Mouse (Mus musculus) cerebellum, adult 9-10 months (tissue): ENCODE results near the gene Atp8b3.

Experiments used
- DNase-seq: peaks from one replicate; pipeline ENCODE4 v3.0.0; 2022

Atp8b3 gene

GRCm38 (mm10) chr10:80538710-80539394 lies at the start of gene Atp8b3:
TSS of gene Atp8b3 (minus strand) at chr10:80539124.
- DNase-seq = no peak

DNA sequence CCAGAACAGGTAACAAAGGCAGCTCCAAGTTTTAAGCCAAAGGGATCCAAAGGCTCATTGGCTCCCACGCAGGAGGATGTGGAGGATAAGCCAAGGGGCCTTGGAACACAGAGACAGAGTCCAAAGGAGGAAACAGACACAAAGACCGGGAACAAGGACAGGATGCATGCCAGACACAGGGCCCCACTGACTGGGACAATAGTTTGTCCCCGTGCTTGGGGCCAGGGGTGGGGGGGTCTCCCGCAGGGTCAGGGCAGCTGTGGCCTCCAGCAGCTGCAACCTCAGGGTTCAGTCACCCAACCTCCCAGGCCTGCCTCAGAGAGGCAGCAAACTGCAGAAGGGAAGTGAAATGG lies 48.4 kb upstream of the Atp8b3 start:
- DNase-seq = no peak

DNA sequence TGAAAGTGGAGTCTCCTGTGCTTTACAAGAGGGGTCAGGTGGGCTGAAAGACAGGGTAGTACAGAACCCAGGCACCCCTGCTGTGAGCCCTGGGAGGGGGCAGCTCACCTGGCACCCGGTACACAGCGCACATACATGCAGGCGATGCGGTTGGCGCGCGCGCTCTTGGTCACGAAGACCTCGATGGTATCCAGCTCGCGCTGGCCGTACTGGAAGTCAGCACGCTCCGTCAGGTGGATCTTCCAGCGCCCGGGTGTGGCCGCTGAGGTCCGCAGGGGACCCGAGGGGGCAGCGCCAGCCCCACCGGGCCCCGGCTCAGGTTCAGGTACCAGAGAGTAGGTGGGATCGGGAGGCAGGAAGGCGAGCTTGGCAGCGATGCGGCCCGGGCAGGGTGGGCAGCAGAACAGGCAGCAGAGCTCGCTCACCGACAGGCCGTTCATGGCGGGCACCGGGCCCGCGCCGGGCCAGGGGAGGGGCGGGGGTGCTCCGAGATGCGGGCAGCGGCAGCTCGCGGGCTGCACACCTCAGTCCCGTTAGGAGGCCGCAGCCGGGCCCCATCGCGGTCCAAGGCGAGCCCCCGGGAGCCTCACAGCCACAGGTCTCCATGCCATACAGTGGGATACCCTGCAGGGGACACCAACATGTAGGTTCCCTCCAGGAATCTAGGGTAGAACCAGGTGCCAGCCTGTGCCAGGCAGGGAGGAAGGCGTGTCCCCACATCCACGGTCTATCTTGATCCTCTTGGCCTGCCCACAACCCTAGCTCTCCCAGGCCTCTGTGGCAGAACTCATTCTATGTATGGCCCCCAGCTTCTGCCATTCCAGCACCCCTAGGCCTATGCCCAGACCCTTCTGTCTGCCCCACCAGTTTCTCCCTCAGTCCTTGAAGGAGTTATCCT lies 47.7 kb upstream of the Atp8b3 start:
- no peak for DNase-seq

- DNase-seq = no peak
Observed at GRCm38 (mm10) chr10:80585581-80585980, 46.7 kb upstream of the Atp8b3 start.

- no peak for DNase-seq
Observed at GRCm38 (mm10) chr10:80584642-80585552, 46.0 kb upstream of the Atp8b3 start.

DNA sequence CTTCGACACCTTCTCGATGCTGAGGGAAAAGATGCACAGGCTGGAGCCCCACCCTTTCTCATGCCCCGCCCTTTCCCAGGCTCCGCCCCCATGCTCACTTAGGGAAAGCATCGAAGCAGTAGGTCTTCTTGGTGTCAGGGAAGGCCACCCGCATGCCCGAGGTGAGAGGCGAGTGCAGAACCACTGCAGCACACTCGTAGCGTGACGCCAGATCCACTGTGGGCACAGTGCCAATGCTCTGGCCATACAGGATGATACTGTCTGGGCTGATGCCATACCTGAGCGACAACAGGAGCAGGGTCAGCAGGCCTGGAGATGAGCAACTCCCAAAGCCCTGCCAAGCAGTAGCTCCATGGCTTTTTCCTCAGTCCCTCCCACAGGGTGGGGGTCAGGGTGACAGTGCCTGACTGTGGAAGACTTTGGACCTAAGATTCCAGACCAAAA lies 45.1 kb upstream of the Atp8b3 start:
- DNase-seq = no peak

GRCm38 (mm10) chr10:80583047-80583446 lies 44.1 kb upstream of the Atp8b3 start:
- DNase-seq = no peak

DNA sequence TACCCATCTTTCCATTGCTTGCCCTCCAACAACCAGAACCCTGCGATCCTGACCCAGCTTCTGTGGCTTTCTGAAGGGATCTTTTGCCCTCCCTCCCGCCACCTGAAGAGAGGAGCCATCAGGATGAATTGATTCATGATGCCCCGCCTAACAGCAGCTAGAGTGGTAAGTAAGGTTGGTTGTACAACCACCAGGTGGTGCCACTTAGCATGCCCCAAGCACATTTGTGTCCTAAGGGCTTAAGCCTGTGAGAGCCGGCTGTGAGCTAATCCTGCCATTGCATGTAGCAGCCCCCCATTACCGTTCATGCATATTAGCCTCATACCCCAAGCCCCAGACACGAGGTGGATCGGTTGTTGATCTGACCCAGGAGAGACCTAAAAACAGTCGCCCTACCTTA lies 40.0 kb upstream of the Atp8b3 start:
- peak; percentile 79 for DNase-seq

DNA sequence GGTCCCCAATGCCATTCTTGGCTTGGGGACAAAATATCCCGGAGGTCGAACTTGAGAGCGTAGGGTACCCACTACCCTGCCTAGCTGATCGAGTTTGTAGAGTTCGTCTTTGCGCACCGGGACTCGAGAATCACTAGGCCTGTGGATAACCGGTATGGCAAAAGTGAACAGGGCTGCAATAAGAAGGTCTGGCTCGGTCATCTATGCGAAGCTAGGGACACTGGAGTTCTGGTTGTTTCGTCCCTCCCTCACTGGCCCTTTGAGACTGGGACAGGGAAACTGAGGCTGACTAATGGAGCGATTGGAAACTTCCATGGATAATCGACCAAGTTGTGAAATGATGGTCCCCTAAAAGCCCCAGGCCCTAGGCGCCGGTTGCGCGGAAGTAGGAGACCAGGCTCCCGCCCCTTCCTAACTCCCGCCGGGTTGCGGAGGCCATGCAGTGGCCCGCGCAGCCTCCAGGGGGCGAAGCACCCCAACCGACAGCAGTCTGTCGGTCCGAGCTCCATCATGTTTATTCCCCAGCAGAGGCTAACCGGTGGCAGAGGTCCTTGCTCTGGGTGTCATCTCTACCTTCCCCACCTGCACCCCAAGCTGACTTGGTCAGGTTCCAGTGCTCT lies 39.3 kb upstream of the Atp8b3 start:
- peak; percentile 80 for DNase-seq

- peak; percentile 90 for DNase-seq
Observed at GRCm38 (mm10) chr10:80577195-80578130, 38.5 kb upstream of the Atp8b3 start, which contains the start of gene Klf16. TSS of gene Klf16 (minus strand) at chr10:80577321.

- DNase-seq = peak; percentile 63
Observed at GRCm38 (mm10) chr10:80576351-80577194, 37.6 kb upstream of the Atp8b3 start.

DNA sequence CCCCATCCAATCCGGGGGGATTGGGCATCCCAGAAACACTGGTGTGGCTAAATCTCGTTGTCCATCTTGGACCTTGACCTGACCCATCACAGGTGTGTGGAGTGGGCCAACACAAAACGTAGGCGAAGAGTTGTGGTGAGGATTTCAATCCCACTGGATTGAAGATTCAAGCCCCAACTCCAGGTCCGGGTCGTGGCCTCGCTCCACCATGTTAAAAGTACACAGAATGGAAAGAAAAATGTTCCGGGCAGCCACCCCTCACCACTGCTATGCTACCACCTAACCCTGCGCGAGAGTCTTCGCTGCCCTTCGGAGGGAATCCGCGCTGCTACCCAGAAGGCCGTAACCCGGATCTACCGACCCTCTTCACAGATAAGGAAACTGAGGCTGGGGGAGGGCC lies 37.0 kb upstream of the Atp8b3 start:
- DNase-seq = peak; percentile 42

DNA sequence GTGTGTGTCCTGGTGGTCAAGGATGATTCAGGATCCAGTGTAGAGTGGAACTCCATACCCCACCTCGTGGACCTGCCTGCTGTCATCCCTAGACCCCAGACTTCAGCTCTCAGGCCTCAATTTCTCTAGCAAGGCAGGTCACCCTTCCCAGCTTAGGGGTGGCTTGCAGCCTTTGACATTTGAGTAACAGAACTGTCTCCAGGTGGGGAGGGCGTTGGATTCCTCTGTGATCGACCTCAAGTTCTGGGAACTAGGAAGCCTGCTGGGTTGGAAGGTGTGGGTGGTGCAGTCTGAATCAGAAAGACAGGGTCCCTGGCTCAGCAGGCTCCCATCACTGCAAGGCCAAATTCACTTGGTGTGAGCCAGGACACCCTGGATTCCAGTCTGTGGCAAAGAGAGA lies 36.0 kb upstream of the Atp8b3 start:
- peak; percentile 52 for DNase-seq

GRCm38 (mm10) chr10:80573944-80574343 lies 35.0 kb upstream of the Atp8b3 start:
- no peak for DNase-seq

GRCm38 (mm10) chr10:80572477-80572876 lies 33.6 kb upstream of the Atp8b3 start:
- DNase-seq = peak; percentile 39

- no peak for DNase-seq
Observed at GRCm38 (mm10) chr10:80570871-80571836, 32.2 kb upstream of the Atp8b3 start.

DNA sequence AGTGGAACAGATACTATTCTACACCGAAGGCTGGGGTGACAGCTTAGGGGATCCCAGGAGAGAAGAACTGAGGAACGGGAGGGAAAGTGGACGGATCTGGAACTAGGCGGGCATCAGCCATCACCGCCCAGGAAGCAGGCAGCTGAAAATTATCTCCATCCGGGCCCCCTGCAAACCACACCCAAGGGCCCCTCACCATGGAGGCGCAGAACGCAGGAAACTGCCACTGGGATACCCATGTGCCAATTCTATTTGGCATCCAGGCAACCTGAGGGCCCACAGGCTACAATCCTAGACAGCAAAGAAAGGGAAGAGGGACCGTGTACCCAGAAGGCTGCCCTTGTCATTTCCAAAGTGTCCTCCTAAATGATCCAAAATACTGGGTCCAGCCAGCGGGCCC lies 31.5 kb upstream of the Atp8b3 start:
- no peak for DNase-seq

DNA sequence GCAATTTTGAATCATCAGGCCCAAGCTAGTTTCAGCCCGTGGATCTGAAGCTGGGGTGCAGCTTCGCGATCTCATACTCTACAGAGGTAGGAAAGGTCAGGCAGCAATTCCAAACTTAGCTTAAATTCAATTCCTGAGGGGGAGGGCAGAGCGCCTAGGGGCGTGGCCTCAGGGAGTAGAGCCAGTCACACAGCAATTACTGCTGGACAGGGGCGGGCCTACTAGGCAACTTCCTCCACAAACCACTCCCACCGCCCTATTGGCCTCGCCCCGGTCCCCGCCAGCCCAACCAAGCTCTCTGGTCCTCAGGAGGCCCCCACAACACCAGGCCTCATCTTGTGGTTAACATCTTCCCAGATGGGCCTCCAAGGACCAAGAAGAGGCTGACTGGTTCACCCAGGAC lies 30.7 kb upstream of the Atp8b3 start:
- DNase-seq = no peak

- no peak for DNase-seq
Observed at GRCm38 (mm10) chr10:80568876-80569275, 30.0 kb upstream of the Atp8b3 start.
